Mouse (Mus musculus) MEL (cell line): ENCODE results near the gene Bzw2. TPM values are rescaled to one million over a fixed set of nuclear protein-coding genes. Genes with fewer than 3 reads are reported as not detected.

ENCODE experiments used
- DNase-seq: peaks from one replicate; pipeline ENCODE4 v3.0.0; 2011; ENCODE audit warnings: low read depth, low spot score
- H3K27ac ChIP-seq: 2 replicates; pipeline ENCODE4 v1.5.1; 2012; ENCODE audit warnings: low read depth, mild to moderate bottlenecking, control low read depth, low read length, moderate library complexity; ENCODE audit not compliant: control insufficient read depth
- H3K27me3 ChIP-seq, 2 experiments: fragments of 150-350 bp in 1 of 2; sonication (generic) in 1 of 2; 2 replicates each; pipeline ENCODE4 v1.6.1; 2012; ENCODE audit warnings: low read length in 2 of 2, mild to moderate bottlenecking in 2 of 2, improper control_type of control experiment in 1 of 2, moderate library complexity in 1 of 2; ENCODE audit not compliant: insufficient read depth in 2 of 2, control insufficient read depth in 1 of 2
- H3K36me3 ChIP-seq, 2 experiments: 2 replicates each; pipeline ENCODE4 v1.6.1; 2012 to 2014; ENCODE audit warnings: low read length in 2 of 2, improper control_type of control experiment in 1 of 2, inconsistent platforms in 1 of 2, mild to moderate bottlenecking in 1 of 2; ENCODE audit not compliant: insufficient read depth in 2 of 2, control insufficient read depth in 1 of 2
- H3K4me1 ChIP-seq, 2 experiments: fragments of 150-350 bp in 1 of 2; sonication (generic) in 1 of 2; 2 replicates each; pipeline ENCODE4 v1.6.1; 2012; ENCODE audit warnings: low read length in 2 of 2, improper control_type of control experiment in 1 of 2, mild to moderate bottlenecking in 1 of 2; ENCODE audit not compliant: insufficient read depth in 2 of 2, control insufficient read depth in 1 of 2
- H3K4me3 ChIP-seq, 2 experiments: fragments of 150-350 bp in 1 of 2; sonication (generic) in 1 of 2; 2 replicates each; pipeline ENCODE4 v1.5.1; 2012; ENCODE audit warnings: low read depth in 2 of 2, low read length in 2 of 2, mild to moderate bottlenecking in 2 of 2, moderate library complexity in 2 of 2, control low read depth in 1 of 2, improper control_type of control experiment in 1 of 2; ENCODE audit not compliant: control insufficient read depth in 1 of 2, insufficient read depth in 1 of 2
- H3K79me2 ChIP-seq: 2 replicates; pipeline ENCODE4 v1.6.1; 2012; ENCODE audit warnings: mild to moderate bottlenecking, low read length, moderate library complexity; ENCODE audit not compliant: control insufficient read depth, poor library complexity, insufficient read depth
- H3K9ac ChIP-seq: 2 replicates; pipeline ENCODE4 v1.6.1; 2012; ENCODE audit warnings: low read depth, mild to moderate bottlenecking, control low read depth, low read length, moderate library complexity; ENCODE audit not compliant: control insufficient read depth, poor library complexity, severe bottlenecking
- H3K9me3 ChIP-seq: fragments of 150-350 bp; sonication (generic); replicated peaks from 2 replicates; pipeline ENCODE4 v1.6.1; 2012; ENCODE audit warnings: mild to moderate bottlenecking, low read length, improper control_type of control experiment, moderate library complexity; ENCODE audit not compliant: insufficient read depth
- CHD1 ChIP-seq: IDR thresholded peaks from 2 replicates; pipeline ENCODE4 v1.6.1; 2012; ENCODE audit warnings: low read depth, mild to moderate bottlenecking, inconsistent platforms, low read length, improper control_type of control experiment
- CHD2 ChIP-seq: IDR thresholded peaks from 2 replicates; pipeline ENCODE4 v1.6.1; 2011; ENCODE audit warnings: low read length, improper control_type of control experiment
- ELF1 ChIP-seq: IDR thresholded peaks from 2 replicates; pipeline ENCODE4 v1.6.1; 2014; ENCODE audit warnings: low read depth, mild to moderate bottlenecking, inconsistent platforms, low read length, improper control_type of control experiment, moderate library complexity
- EP300 ChIP-seq, 2 experiments: IDR thresholded peaks; 2 replicates each; pipeline ENCODE4 v1.6.1; 2011; ENCODE audit warnings: improper control_type of control experiment in 2 of 2, low read length in 2 of 2, low read depth in 1 of 2, mild to moderate bottlenecking in 1 of 2
- ETS1 ChIP-seq: IDR thresholded peaks from 2 replicates; pipeline ENCODE4 v1.6.1; 2012; ENCODE audit warnings: low read depth, mild to moderate bottlenecking, inconsistent platforms, low read length, improper control_type of control experiment, moderate library complexity
- GATA1 ChIP-seq: IDR thresholded peaks from 2 replicates; pipeline ENCODE4 v1.6.1; 2011; ENCODE audit warnings: low read depth, low read length, improper control_type of control experiment
- JUND ChIP-seq: IDR thresholded peaks from 2 replicates; pipeline ENCODE4 v1.6.1; 2011; ENCODE audit warnings: low read depth, mild to moderate bottlenecking, improper control_type of control experiment, low read length
- KAT2A ChIP-seq: conservative IDR thresholded peaks from 2 replicates; pipeline ENCODE4 v1.6.1; 2012; ENCODE audit warnings: low read depth, low read length, improper control_type of control experiment, inconsistent platforms
- MAZ ChIP-seq: IDR thresholded peaks from 2 replicates; pipeline ENCODE4 v1.6.1; 2012; ENCODE audit warnings: low read depth, mild to moderate bottlenecking, inconsistent platforms, low read length, improper control_type of control experiment
- MXI1 ChIP-seq: IDR thresholded peaks from 2 replicates; pipeline ENCODE4 v1.6.1; 2011; ENCODE audit warnings: mild to moderate bottlenecking, low read depth, low read length, improper control_type of control experiment
- MYC ChIP-seq: IDR thresholded peaks from 2 replicates; pipeline ENCODE4 v1.6.1; 2011; ENCODE audit warnings: low read depth, mild to moderate bottlenecking, low read length, improper control_type of control experiment, moderate library complexity
- NRF1 ChIP-seq: IDR thresholded peaks from 2 replicates; pipeline ENCODE4 v1.6.1; 2014; ENCODE audit warnings: low read depth, mild to moderate bottlenecking, inconsistent platforms, low read length, improper control_type of control experiment, moderate library complexity; ENCODE audit not compliant: poor library complexity, insufficient read depth, severe bottlenecking
- POLR2A ChIP-seq, 2 experiments: IDR thresholded peaks; 2 replicates each; pipeline ENCODE4 v1.6.1; 2011 to 2012; ENCODE audit warnings: low read length in 2 of 2, mild to moderate bottlenecking in 2 of 2, control low read depth in 1 of 2, improper control_type of control experiment in 1 of 2, low read depth in 1 of 2, moderate library complexity in 1 of 2; ENCODE audit not compliant: control insufficient read depth in 1 of 2, insufficient read depth in 1 of 2, poor library complexity in 1 of 2
- RCOR1 ChIP-seq: IDR thresholded peaks from 2 replicates; pipeline ENCODE4 v1.6.1; 2012; ENCODE audit warnings: low read depth, mild to moderate bottlenecking, inconsistent platforms, low read length, improper control_type of control experiment
- SIN3A ChIP-seq: IDR thresholded peaks from 2 replicates; pipeline ENCODE4 v1.6.1; 2012; ENCODE audit warnings: low read length, improper control_type of control experiment, inconsistent platforms
- TBP ChIP-seq: IDR thresholded peaks from 2 replicates; pipeline ENCODE4 v1.8.0; 2011; ENCODE audit warnings: low read depth, low read length, improper control_type of control experiment
- UBTF ChIP-seq: IDR thresholded peaks from 2 replicates; pipeline ENCODE4 v1.6.1; 2012; ENCODE audit warnings: low read depth, mild to moderate bottlenecking, inconsistent platforms, low read length, improper control_type of control experiment, moderate library complexity, borderline replicate concordance; ENCODE audit not compliant: insufficient read depth
- ZC3H11A ChIP-seq: IDR thresholded peaks from 2 replicates; pipeline ENCODE4 v1.6.1; 2012; ENCODE audit warnings: low read depth, mild to moderate bottlenecking, inconsistent platforms, low read length, improper control_type of control experiment
- ZKSCAN1 ChIP-seq: IDR thresholded peaks from 2 replicates; pipeline ENCODE4 v1.6.1; 2012; ENCODE audit warnings: low read depth, mild to moderate bottlenecking, inconsistent platforms, low read length, improper control_type of control experiment, moderate library complexity
- ZNF384 ChIP-seq: IDR thresholded peaks from 2 replicates; pipeline ENCODE4 v1.6.1; 2012; ENCODE audit warnings: low read depth, mild to moderate bottlenecking, inconsistent platforms, low read length, improper control_type of control experiment
- polyA plus RNA-seq, 2 experiments: library from polyadenylated mRNA; stranded (reverse) in 1 of 2; unstranded in 1 of 2; fragments of >175 nt in 1 of 2; fragments of >200 nt in 1 of 2; gene quantifications; 2 replicates each; pipeline versions ENCODE4 v1.2.1 to v1.2.4; 2012; ENCODE audit warnings: low replicate concordance in 2 of 2, low read depth in 1 of 2; ENCODE audit not compliant: insufficient read length in 2 of 2, insufficient read depth in 1 of 2, missing spikeins in 1 of 2
- total RNA-seq: library from RNA; depleted of rRNA; stranded (reverse); fragments of 300-350 nt; gene quantifications from 2 replicates; pipeline ENCODE4 v1.2.3, GENCODE M21; 2012

Bzw2 gene
- total and polyA plus RNA-seq, 3 experiments, result 155 to 170 (median 157) TPM

DNA sequence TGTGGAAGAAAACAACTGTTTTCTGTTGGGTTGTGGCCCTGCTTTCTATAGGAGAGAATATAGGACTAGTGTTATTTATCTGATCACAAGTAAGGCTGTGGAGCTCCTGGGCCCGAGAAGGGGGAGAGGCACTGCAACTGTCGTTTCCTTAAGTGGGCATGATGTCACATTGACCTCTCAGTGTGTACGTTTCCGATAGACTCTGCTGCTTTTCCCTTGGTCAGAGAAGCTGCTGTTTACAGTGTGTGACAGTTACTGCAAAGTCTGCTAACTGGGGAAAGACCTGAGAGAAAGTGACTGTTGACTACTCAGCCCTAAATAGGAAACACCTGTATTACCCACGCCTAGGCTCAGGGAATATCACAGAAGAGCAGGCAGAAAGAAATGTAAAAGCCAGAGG lies 111.7 kb downstream of the Bzw2 start:
- Histone ChIP-seq H3K4me1 (peaks cover 1 to 6% of the 10 kb centered on the region in 2 experiments; a peak in 3 of 4 replicates), H3K9ac (no peak overlapping the region), H3K27ac (no peak overlapping the region), H3K27me3 (no peaks in the 10 kb centered on the region), H3K4me3 (no peak overlapping the region), H3K9me3 (no peaks in the 10 kb centered on the region), H3K79me2 (peaks cover 1% of the 10 kb centered on the region; the same call in 1 of the 2 replicates), H3K36me3 (no peaks in the 10 kb centered on the region)
- DNase-seq, result no peak
- TF ChIP-seq EP300 (IDR thresholded peaks at IDR 0.05; ENCODE audit: low read depth in 1 of 2, low read length in 2 of 2) (no peak), ELF1 (no peak), NRF1 (no peak), UBTF (no peak), CHD2 (no peak), ETS1 (no peak), POLR2A (IDR thresholded peaks at IDR 0.05; ENCODE audit: control insufficient read depth in 1 of 2, insufficient read depth in 1 of 2, low read depth in 1 of 2, low read length in 2 of 2, poor library complexity in 1 of 2) (no peak), KAT2A (no peak), SIN3A (no peak), TBP (no peak), ZNF384 (no peak), MAZ (no peak), ZKSCAN1 (no peak), MYC (no peak), MXI1 (no peak), CHD1 (no peak), JUND (no peak), RCOR1 (no peak), GATA1 (no peak), ZC3H11A (no peak)

DNA sequence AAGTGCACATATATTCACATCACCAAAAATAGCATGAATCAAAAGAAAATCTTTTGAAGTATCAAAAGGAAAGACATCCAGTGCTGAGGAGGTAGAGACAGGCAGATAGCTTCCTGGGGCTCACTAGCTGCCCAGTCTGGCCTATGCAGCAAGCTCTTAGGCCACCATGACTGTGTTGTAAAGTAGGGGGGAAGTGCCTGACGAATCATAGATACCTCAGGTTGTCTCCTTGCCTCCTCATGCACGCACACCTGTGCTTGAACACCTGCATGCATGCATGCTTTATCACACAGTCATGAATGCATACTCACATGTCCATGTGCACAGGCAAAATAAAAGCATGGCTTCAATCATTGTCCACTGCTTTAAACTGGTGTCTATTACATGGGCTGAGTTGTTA lies 113.2 kb downstream of the Bzw2 start:
- TF ChIP-seq MXI1 (no peak), NRF1 (no peak)
- Histone ChIP-seq H3K36me3 (peaks cover 0 to 9% of the 10 kb centered on the region in 2 experiments; a peak in 2 of 4 replicates), H3K27ac (no peak overlapping the region), H3K9ac (no peak overlapping the region), H3K9me3 (no peaks in the 10 kb centered on the region), H3K27me3 (no peaks in the 10 kb centered on the region), H3K79me2 (peaks cover 1% of the 10 kb centered on the region; the same call in 1 of the 2 replicates), H3K4me1 (peaks cover 8 to 13% of the 10 kb centered on the region in 2 experiments), H3K4me3 (no peak overlapping the region)
- DNase-seq, result no peak
